Mouse (Mus musculus): ENCODE data around the gene Gm11032.
A peak's percentile ranks its signal among the peaks of the same experiment; 100 is the strongest.
"Not testable (repeated sequence)": the region's sequence is repeated elsewhere in the genome, so short reads cannot be mapped to it uniquely, and the experiment has no call there.

Gene Gm11032

DNA sequence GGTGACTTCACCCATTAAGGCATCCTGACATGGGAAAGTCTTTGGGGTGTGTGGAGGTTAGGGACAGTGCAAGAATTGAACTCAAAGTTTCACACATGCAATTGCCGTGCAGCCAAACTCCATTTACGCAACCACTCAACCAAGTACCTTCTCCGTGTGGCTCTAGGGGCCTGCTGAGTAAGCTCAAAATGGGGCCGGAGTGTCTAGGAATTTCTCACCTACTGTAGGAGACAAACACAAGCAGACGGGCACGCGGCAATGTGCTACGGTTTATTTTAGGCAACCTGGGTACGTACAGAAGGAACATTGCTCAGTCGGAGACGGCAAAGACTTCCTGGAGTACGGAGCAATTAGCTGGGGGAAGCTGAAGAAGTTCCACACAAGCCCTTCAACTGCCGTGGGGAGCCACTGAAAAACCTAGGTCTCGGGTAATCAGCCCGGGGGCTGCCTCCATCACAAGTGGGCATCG, at the start of gene Gm11032:
Gm11032 (plus strand) TSS at position 51 of the 469 bp plus-strand sequence.
- no peak for DNase-seq (ENCODE audit: low read depth, low spot score)

DNA sequence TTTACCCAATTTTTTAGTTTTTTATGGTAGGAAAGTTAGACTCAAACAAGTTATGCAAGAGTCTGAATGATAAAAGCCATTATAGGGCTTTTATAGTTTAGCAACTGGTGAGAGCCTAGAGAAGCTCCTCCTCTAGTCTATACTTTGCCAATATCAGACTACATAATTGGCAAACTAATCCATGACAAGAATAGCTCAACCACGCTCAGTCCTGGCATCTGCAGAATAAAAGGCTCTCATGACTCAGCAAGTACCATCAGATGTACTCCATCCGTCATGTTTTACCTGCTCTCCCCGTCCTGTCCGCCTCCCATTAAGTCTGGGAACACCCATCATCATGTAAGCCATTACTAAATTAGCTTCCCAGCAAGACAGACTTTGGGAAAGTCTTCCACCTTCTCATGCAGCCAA, 48.4 kb upstream of the Gm11032 start:
- no peak for DNase-seq (ENCODE audit: low read depth, low spot score)

DNA sequence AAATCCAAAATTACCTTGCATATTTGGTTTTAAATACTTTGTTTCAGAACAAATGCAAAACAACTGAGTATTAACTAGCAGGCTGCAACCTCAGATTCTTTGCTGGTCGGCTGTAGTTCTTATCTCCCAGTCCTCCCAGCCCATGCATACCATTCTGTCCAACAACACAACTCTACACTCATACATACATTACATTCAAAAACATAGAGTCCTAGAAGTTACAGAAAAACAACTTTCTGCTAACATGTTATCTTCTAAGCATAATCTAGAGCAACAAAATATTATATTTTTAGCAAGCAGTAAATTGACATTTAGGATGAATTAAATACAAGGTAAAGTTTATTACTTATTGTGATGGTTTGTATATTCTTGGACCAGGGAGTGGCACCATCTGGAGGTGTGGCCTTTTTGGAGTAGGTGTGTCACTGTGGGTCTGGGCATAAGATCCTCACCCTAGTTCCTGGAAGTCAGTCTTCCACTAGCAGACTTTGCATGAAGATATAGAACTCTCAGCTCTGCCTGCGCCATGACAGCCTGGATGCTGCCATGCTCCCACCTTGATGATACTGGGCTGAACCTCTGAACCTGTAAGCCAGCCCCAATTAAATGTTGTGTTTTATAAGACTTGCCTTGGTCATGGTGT, 43.7 kb upstream of the Gm11032 start:
- not testable (repeated sequence) for DNase-seq (ENCODE audit: low read depth, low spot score)

DNA sequence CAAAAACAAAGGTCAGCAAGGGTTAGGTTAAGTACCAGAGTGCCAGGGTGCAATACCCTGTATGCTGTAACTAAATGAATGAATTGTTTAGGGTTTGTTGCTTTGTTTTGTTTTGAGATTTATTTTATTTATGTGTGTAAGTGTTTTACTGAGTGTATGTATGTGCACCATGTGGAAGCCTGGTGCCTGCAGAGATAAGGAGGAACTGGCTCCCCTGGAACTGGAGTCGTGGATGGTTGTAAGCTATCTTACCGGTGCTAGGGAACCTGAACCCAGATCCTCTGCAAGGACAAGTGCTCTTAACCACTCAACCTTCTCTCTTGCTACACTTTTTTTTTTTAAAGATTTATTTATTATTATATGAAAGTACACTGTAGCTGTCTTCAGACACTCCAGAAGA, 42.8 kb upstream of the Gm11032 start:
- no peak for DNase-seq (ENCODE audit: low read depth, low spot score)

DNA sequence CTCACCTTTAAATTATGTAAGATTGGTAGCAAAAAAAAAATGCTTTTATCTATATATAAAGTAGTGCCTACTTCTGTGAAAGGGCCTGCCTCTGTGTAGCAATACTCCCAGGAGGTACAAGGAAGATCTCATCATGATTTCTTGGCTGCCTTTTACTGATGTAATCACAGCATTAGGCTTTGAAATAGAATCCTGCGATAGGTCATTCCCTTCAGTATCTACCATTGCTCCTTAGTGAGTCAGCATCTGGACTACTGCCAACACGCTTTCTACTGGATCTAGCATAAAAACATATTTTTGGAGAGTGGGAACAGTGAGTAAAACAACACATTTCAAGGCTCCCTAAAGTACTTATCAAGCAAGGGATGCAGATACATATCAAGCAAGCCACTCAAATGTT, 41.2 kb upstream of the Gm11032 start:
- DNase-seq (ENCODE audit: low read depth, low spot score), result no peak

DNA sequence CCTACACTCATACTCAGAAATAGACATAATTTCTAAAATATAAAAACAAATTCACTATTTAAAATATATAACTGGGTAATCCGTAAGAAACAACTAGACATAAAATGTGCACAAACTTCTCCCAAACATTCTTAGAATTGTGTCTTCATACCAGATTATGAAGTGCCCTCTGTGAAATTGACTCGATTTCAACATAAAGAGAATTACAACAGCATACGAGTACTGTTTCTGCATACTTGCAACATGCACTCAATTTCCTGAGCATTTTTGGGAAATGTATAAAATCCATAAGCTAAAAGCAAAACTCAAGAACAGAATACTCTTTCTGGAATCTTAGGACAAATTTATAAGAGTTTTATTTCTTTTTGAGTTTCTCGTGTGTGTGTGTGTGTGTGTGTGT, 28.1 kb upstream of the Gm11032 start:
- DNase-seq (ENCODE audit: low read depth, low spot score), result no peak

DNA sequence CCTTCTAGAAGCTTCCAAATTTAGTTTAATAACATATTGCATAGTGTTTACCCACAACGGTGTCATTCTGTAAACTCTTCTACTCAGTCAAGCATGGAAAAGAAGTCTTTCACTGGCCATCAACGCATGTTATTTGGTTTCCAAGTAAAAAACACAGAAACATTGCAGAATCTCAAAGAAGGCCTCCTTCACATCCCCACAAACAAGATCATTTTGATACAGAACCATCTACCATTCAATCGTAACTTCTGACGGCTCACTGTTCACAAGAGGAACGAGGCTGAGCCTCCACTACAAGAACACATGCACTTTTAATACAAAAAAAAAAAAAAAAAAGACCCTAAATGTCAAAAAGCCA, 26.4 kb upstream of the Gm11032 start:
- no peak for DNase-seq (ENCODE audit: low read depth, low spot score)

DNA sequence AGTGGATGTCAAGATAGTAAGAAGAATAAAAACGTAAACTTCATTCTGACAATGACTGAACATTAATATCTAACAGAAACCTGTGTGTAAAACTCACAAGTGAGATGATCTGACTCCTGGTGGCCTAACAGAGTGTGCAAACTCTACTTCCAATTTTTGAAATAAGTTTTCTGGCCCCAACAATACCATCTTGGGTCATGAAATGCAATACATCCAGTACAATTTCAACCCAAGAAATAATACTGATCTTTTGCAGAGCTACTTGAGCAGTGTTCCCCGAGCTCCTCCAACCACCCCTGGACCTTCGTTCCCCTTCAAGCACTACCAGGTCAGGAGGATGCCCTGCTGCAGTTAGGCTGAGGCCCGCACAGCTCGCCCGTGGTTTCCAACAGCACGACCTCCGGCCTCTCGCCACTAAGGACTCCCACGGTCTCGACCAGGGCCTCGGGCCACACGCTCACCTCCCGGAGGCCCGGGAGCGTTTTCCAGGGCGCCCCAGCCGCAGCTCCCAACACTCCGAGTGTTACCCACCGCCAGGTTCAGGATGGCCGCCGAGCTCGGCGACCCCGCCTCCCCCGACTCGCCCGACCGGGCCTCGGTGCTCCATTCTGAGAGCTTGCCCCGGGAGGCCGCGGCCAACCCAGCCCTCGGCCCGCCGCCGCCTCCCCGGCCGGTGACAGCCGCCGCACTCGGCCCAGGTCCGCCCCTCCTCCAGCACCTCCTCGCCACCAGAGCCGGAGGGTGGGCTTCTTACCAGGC, 25.8 kb upstream of the Gm11032 start:
- DNase-seq (ENCODE audit: low read depth, low spot score), result no peak

DNA sequence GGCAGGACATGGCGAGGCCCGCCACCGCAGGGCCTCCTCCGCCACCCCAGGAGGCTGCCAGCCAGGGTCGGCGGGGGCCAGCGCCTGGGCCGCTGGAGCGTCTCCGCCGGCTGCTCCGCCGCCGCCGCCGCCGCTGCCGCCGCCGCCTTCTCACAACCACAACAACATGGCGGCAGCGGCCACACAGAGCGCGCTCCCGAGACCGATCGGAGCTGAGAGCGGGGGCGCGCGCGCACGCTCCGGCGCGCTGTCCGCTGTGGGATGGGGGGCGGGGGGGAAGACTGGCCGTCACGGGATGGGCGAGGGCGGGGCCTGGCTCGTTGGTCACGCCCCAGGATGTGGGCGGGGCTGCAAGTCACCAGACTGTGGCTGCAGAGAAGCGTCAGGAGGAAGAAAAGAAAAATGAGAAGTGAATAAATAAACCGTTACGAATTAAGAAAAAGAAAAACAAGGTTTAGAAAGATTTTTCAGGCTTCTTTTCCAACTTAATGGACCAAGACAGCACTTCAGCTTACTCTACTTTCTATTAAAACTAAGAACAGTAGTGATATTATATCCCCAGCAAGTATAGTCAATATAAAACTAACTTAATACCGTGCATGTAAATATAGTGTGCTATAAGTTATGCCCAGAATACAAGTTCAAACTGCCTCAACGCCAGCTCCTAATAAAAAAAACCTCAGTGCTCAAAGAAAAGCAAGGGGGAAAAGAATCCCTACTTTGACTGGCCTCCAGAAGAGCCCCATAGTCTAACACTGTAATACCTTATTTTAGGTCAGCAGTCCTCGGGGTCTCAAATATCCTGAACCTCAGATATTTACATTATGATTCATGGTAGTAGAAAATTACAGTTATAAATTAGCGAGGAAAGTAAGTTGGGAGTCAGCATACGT, 25.0 kb upstream of the Gm11032 start, which contains the start of gene Mtmr3:
Mtmr3 (minus strand) TSS at position 256 of the 893 bp plus-strand sequence.
- peak; percentile 94 for DNase-seq (ENCODE audit: low read depth, low spot score)

DNA sequence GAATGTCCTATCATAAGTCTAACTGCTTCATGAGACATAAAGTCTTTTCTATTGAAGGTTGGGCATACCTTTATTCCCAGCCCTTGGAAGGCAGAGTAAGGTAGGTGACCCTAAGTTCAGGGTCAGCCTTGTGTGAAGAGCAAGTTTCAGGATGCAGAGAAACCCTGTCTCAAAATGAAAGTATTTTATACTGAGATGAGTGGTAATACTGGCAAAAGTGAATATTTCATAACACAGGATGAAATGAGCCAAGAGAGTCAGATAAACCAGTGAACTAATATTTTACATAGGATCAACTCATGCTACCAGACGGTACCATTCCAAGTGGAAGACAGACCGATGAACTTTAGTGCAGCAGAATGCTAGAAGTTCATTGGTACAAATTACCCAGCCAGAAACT, 21.5 kb upstream of the Gm11032 start:
- DNase-seq (ENCODE audit: low read depth, low spot score), result no peak

DNA sequence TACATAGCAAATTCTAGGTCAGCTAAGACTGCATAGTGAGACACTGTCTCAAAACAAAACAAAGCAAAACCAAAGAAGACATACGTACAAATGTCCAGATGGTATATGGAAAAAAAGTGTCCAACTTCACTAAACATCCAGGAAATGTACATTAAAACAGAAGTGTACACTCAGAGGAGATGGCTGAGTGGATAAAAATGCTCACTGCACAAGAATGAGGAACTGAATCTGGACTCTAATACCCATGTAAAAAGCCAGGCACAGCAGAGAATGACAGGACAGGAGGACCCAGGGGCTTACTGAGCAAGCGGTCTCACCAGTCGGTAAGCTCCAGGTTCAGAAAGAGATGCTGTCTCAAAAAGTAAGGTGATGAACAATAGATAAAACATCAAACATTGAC, 20.0 kb upstream of the Gm11032 start:
- DNase-seq (ENCODE audit: low read depth, low spot score), result no peak

DNA sequence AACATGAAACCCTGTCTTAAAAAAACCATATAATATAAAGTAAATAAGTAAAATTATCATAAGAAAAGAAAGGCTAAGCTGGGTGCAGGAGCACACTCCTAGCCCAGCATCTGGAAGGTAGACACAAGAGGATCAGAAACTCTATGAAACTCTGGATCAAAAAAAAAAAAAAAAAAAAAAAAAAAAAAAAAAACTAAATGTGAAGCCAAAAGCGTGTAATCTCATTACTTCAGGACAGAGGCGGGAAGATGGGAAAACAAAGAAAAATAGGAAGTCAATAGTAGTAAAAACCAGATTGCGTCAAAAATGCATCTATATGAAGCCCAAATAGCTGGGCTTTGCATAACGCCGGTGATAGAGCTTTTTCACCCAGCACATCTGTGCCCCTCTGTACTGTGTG, 18.0 kb upstream of the Gm11032 start:
- no peak for DNase-seq (ENCODE audit: low read depth, low spot score)

DNA sequence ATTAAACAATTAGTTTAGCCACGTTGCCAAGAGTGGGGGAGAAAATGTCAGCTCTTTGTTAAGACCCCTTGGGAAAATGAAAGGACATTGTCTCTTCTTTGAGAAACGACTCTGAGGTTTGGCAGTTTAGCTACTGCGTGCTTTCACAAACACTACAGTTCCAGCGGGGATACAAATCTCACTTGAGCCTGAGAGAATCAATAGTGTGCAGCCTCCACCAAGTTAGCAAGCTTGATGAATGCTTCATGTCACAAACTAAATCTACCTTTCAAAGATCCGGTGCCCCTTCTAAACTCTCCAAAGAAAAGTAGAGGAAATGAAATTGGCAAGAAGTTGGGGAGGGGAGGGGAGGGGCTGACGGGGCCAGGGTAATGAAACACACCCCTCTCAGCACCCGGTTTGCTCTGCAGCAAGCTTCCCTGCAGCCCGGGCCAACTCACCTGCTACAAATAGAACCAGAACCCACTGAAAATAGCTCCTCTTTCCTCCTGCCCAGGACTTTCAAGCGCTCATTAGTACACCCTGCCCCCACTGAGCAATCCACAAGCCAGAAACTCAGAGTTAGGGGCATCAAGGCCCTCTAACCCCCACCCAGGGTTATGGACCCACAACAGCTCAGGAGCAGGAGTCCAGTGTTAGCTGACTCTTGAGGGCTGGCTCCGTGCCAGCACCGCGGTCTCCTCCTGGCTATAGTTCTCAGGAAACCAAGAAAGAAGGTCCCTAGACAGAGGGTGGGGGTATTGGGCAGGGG, 17.0 kb upstream of the Gm11032 start:
- DNase-seq (ENCODE audit: low read depth, low spot score), result no peak

DNA sequence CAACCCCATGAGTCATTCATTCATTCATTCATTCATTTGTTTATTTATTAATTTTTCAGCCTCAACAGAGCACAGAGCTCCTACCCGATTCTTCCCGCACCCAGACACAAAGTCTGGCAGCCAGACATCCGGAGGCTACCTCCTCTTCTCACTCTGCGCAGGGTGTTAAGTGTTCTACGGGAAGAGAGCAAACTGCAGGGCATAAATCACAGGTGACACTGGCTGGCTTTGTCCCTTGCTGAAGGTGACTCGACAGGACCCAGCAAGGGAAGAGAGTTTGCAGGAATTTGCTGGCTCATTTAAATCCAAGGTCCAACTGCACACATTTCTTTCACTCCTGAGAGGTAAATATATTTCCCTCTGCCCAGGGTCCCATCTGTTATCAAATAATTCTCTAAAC, 15.4 kb upstream of the Gm11032 start:
- DNase-seq (ENCODE audit: low read depth, low spot score), result no peak

DNA sequence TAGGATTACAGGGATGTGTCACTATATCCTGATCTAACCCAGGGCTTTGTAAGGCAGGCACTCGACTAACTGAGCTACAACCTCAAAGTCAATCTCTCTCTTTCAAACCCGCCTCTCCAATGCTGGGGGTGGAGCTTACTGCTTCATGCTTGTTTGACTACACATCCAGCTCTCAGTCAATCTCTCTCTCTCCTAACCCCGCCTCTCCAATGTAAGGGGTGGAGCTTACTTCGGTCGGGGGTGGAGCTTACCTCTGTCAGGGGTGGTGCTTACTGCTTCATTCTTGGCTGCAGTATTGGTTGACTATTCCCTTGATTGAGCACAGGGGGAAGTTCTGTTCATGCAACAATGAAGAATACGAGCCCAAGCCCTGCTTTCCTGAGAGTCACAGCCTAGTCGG, 14.5 kb upstream of the Gm11032 start:
- DNase-seq (ENCODE audit: low read depth, low spot score), result no peak

DNA sequence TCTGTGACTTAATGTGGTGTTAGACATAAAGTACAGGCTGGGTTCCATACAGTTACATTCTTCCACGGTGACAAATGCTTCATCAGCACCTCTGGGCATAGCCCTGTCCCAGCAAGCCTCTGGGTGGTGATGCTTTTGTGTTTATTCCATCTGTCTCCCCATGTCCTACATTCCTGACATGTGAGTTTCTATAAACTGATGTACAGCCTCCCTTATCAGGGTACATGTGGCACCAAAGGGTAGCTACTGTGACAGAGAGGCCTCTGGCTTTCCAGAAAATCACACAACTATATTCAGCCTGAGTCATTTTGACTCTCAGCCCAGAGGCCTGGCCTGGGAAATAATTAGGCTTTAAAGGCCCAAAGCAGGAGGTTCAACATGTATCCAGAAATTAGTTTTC, 13.3 kb upstream of the Gm11032 start:
- DNase-seq (ENCODE audit: low read depth, low spot score), result no peak

DNA sequence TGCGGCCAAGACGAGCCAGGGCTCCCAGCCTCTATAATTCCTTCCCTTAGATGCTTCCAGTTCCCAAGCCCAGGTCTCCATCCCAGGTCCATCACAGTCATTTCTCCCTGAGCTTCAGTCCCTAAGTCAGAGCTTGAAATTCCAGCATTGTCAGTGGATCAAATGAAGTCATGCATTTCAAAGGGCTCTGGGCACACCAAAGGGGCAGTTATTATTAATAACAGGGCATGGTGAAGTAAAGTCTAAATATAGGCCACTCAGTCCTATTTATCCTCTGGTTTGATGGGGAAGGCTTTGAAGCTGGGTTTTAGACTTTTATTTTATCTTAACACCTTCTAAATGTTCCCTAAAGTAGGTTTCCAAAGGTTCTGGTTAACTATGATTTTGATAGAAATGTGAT, 8.0 kb upstream of the Gm11032 start:
- no peak for DNase-seq (ENCODE audit: low read depth, low spot score)

DNA sequence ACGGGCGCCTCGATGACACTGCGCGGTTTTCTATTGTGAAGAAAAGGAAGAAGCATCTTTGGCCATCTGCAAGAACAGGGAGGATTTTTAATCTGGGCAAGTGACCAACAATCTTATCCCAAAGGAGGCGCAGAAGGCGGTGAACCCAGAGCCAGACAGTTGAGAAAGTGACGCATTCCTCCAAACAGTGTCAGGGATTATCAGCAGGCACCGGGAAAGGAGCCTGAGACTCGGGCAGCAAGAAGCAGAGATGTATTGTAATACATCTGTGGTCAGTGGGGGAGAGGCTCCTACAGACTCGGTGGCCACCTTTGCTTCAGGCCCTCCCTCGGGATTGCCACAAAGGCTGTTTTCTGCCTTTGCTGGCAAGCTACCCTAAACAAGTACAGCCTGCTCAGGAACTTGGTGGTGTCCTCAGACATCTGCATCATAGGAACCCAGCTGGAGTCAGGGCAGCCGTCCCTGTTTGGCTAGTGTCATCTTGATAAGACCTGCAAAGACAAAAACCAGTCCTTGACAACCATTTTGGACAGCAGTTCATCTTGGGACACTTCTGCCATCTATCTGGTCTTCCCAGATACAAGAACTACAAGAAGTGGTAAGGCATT, 738 bp downstream of the Gm11032 start:
- no peak for DNase-seq (ENCODE audit: low read depth, low spot score)

DNA sequence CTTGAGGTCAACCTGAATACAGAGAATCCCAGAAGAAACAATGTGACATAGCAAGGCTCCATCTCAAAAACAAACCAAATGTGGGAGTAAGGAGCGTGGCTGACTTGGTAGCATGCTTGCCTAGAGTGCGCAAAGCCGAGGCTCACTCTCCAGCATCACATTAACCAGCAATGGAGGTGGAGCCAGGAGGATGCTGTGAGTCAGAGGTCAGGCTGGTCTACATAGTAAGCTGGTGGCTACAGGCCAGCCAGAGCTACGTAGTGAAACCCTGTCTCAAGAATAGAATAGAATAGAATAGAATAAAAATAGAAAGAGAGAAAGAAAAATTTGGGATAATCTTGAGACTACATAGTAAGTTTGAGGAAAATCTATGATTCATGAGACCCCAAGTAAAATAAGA, 2.0 kb downstream of the Gm11032 start:
- no peak for DNase-seq (ENCODE audit: low read depth, low spot score)

DNA sequence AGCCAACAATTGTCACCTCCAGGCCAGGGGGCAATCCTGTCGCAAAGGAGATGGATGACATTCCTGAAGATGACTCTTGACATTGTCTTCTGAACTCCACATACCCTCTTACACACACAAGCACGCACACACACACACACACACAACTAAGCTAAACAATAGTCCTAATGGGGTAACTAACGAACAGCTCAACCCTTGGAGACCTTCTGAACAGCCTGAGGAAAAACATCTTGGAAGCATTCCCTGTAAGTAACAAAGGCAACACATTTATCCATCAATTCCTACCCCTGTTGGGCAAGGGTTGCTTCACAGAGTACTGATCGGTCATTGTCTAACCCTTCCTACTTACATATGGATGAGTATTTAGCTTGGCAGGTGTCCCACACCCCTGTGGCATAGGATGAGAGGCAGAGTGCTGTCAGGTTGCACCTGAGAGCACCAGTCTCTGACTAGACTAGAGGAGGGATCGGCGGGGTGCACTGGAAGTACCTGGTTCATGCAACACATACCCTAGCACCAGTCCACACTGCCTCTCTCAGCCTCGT, 2.6 kb downstream of the Gm11032 start:
- no peak for DNase-seq (ENCODE audit: low read depth, low spot score)

DNA sequence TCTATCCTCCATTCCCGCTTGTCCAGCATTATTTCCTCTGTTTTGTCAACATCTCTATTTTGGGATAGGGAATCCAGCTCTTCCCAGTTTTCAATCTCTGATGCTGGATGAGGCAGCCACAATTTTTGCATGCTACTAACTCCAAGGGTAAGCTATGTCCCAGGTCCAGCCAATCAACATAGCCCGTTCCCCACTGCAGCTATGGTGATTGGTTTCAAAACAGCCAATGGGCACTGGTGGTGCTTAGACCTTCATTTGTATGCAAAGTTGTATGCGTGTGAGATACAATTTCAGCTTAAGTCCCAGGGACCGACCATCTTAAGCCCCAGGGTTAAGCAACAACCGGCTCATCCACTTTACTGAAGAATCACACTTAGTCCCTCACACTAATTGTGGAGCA, 3.1 kb downstream of the Gm11032 start:
- no peak for DNase-seq (ENCODE audit: low read depth, low spot score)

Data from embryo, embryonic 11.5 days (tissue).